8 mouse cellular contexts compared by ENCODE assay signal in genomic region chr1:173339543-173339942, GRCm38 (mm10). TPM values are rescaled to one million over a fixed set of nuclear protein-coding genes. Genes with fewer than 3 reads are reported as not detected.
DNase-seq lines count a peak whose midpoint lies in the region; ATAC-seq and TF ChIP-seq lines count a peak whose summit lies in the region.

No protein-coding gene starts in this region.

- ATAC-seq in kidney, embryonic 16.5 days (ENCODE audit: low FRiP score, low TSS enrichment), result no peak; the same call in 1 of the 2 replicates
- peak; percentile 48; the same call in 1 of the 2 replicates for ATAC-seq in hindbrain, embryonic 11.5 days (ENCODE audit: low FRiP score)

- WGBS in kidney, embryonic 16.5 days, result 7% methylated on average over 2 of the region's 2 CpGs
- 2% methylated on average over 2 of the region's 2 CpGs for WGBS in hindbrain, embryonic 11.5 days
- 18% methylated on average over 2 of the region's 2 CpGs for WGBS in midbrain, embryonic 10.5 days
- 7% methylated on average over 2 of the region's 2 CpGs for WGBS in small intestine, adult 2 months

- peak; percentile 8 for DNase-seq in kidney, adult 11 months
- DNase-seq in adrenal gland, adult 2 months, result peak; percentile 14
- peak; percentile 78 for DNase-seq in embryo, embryonic 11 days
- peak; percentile 89 for DNase-seq in hindbrain, embryonic 11.5 days (ENCODE audit: low spot score)
- peak; percentile 64 to 75 for DNase-seq in left cerebral cortex, postnatal 14 days (ENCODE audit: low spot score in 2 of 2)
- peak; percentile 73 for DNase-seq in midbrain, embryonic 10.5 days (ENCODE audit: low spot score)

- H3K4me2 ChIP-seq in kidney, embryonic 16.5 days (replicated peaks; ENCODE audit: low read depth, low read length), result no peak overlapping the region
- H3K4me2 ChIP-seq in hindbrain, embryonic 11.5 days (replicated peaks; ENCODE audit: low read depth, low read length), result no peak overlapping the region

- no peak overlapping the region for H3K9ac ChIP-seq in kidney, embryonic 16.5 days (replicated peaks; ENCODE audit: low read length)
- H3K9ac ChIP-seq in hindbrain, embryonic 11.5 days (ENCODE audit: low read depth, low read length), result no peak overlapping the region

- no peaks in the 10 kb centered on the region for H3K9me3 ChIP-seq in kidney, embryonic 16.5 days (ENCODE audit: low read length)
- no peaks in the 10 kb centered on the region for H3K9me3 ChIP-seq in hindbrain, embryonic 11.5 days (ENCODE audit: control insufficient read depth, low read length)
- H3K9me3 ChIP-seq in midbrain, embryonic 10.5 days (replicated peaks), result no peaks in the 10 kb centered on the region

- no peak for TF ChIP-seq POLR2A in small intestine, adult 2 months (IDR thresholded peaks at IDR 0.05; ENCODE audit: low read depth, low read length)

- H3K4me1 ChIP-seq in kidney, embryonic 16.5 days (ENCODE audit: insufficient read depth, low read length), result no peaks in the 10 kb centered on the region
- peaks cover 3% of the 10 kb centered on the region; the same call in 1 of the 2 replicates for H3K4me1 ChIP-seq in hindbrain, embryonic 11.5 days (replicated peaks; ENCODE audit: control insufficient read depth, insufficient read depth, low read length)
- H3K4me1 ChIP-seq in midbrain, embryonic 10.5 days, result peaks cover 25% of the 10 kb centered on the region
- H3K4me1 ChIP-seq in small intestine, adult 2 months (ENCODE audit: control insufficient read depth, insufficient read depth, insufficient read length, low read length), result no peaks in the 10 kb centered on the region

- no peaks in the 10 kb centered on the region for H3K27me3 ChIP-seq in kidney, embryonic 16.5 days (ENCODE audit: insufficient read depth, low read length)
- no peaks in the 10 kb centered on the region for H3K27me3 ChIP-seq in hindbrain, embryonic 11.5 days (ENCODE audit: control insufficient read depth, insufficient read depth, low read length)
- no peaks in the 10 kb centered on the region for H3K27me3 ChIP-seq in midbrain, embryonic 10.5 days (ENCODE audit: low read depth, poor library complexity, severe bottlenecking)
- no peaks in the 10 kb centered on the region for H3K27me3 ChIP-seq in small intestine, adult 2 months (ENCODE audit: control insufficient read depth, insufficient read depth, low read length)

- no peaks in the 10 kb centered on the region for H3K36me3 ChIP-seq in kidney, embryonic 16.5 days (ENCODE audit: insufficient read depth, low read length)
- H3K36me3 ChIP-seq in hindbrain, embryonic 11.5 days (ENCODE audit: control insufficient read depth, insufficient read depth, low read length), result no peaks in the 10 kb centered on the region
- H3K36me3 ChIP-seq in midbrain, embryonic 10.5 days, result peaks cover 10% of the 10 kb centered on the region; the same call in 1 of the 2 replicates
- H3K36me3 ChIP-seq in small intestine, adult 2 months (ENCODE audit: control insufficient read depth, insufficient read depth, low read length), result no peaks in the 10 kb centered on the region

- peak; percentile 70; the same call in 1 of the 2 replicates for TF ChIP-seq CTCF in small intestine, adult 2 months (IDR thresholded peaks at IDR 0.05; ENCODE audit: extremely low read depth, insufficient read length, insufficient replicate concordance, low read depth, low read length)

- H3K4me3 ChIP-seq in kidney, embryonic 16.5 days (ENCODE audit: low read length), result no peak overlapping the region
- H3K4me3 ChIP-seq in hindbrain, embryonic 11.5 days (ENCODE audit: low read depth, low read length), result no peak overlapping the region
- no peak overlapping the region for H3K4me3 ChIP-seq in midbrain, embryonic 10.5 days
- H3K4me3 ChIP-seq in small intestine, adult 2 months (ENCODE audit: low read depth, low read length), result no peak overlapping the region

- H3K27ac ChIP-seq in kidney, embryonic 16.5 days (ENCODE audit: low read length), result no peak overlapping the region
- no peak overlapping the region for H3K27ac ChIP-seq in hindbrain, embryonic 11.5 days (ENCODE audit: low read depth, low read length)
- no peak overlapping the region for H3K27ac ChIP-seq in midbrain, embryonic 10.5 days (replicated peaks)
- no peak overlapping the region for H3K27ac ChIP-seq in small intestine, adult 2 months (ENCODE audit: insufficient read depth, low read depth, low read length)

- intact Hi-C loops in left cerebral cortex, postnatal 14 days (cut with DNase I), result loop anchor here (5.0 kb wide), 1 partner anchor 38 kb away; no protein-coding TSS in a partner anchor

RNA-seq across cellular contexts. Expression of gene Ackr1, which starts 6.0 kb away (rescaled TPM):
- 0.45 and 0.75 TPM in 2 replicates for polyA plus RNA-seq in kidney, embryonic 16.5 days (2015; fragmentation: Nextera tagmentation; extraction: Ambion mirVana)
- 1 to 10 TPM; 1.1 to 2.0 TPM for total RNA-seq in adrenal gland, adult 2 months (2021)
- polyA plus RNA-seq in adrenal gland, adult 2 months (2012; rRNA removed), result 2.1 and 4.5 TPM in 2 replicates
- polyA plus RNA-seq in hindbrain, embryonic 11.5 days (2014; fragmentation: Nextera tagmentation; extraction: Ambion mirVana), result 5.6 and 6.4 TPM in 2 replicates
- total RNA-seq in left cerebral cortex, postnatal 14 days (2021), result 100 to 1,000 TPM; 116 to 127 TPM
- 1.6 and 2.4 TPM in 2 replicates for polyA plus RNA-seq in midbrain, embryonic 10.5 days (2016; fragmentation: Nextera tagmentation; extraction: Ambion mirVana)
- 7.9 and 11.1 TPM in 2 replicates for polyA plus RNA-seq in small intestine, adult 2 months (2012; rRNA removed)

RNA-seq across cellular contexts. Expression of gene Aim2, which starts 11.1 kb away (rescaled TPM):
- polyA plus RNA-seq in kidney, embryonic 16.5 days (2015; fragmentation: Nextera tagmentation; extraction: Ambion mirVana), result 2.3 and 3.5 TPM in 2 replicates
- total RNA-seq in adrenal gland, adult 2 months (2021), result under 1 TPM; 0.55 to 0.78 TPM
- 0.15 and 0.20 TPM in 2 replicates for polyA plus RNA-seq in adrenal gland, adult 2 months (2012; rRNA removed)
- polyA plus RNA-seq in hindbrain, embryonic 11.5 days (2014; fragmentation: Nextera tagmentation; extraction: Ambion mirVana), result 3.0 and 4.1 TPM in 2 replicates
- total RNA-seq in left cerebral cortex, postnatal 14 days (2021), result 1 to 10 TPM; 2.4 to 2.7 TPM
- 6.7 TPM in 2 replicates for polyA plus RNA-seq in midbrain, embryonic 10.5 days (2016; fragmentation: Nextera tagmentation; extraction: Ambion mirVana)
- 1.4 and 1.5 TPM in 2 replicates for polyA plus RNA-seq in small intestine, adult 2 months (2012; rRNA removed)

RNA-seq across cellular contexts. Expression of gene Cadm3, which starts 28.0 kb away (rescaled TPM):
- 1.1 and 1.4 TPM in 2 replicates for polyA plus RNA-seq in kidney, embryonic 16.5 days (2015; fragmentation: Nextera tagmentation; extraction: Ambion mirVana)
- 1 to 10 TPM; 3.9 to 6.1 TPM for total RNA-seq in adrenal gland, adult 2 months (2021)
- polyA plus RNA-seq in adrenal gland, adult 2 months (2012; rRNA removed), result 6.8 and 9.3 TPM in 2 replicates
- 29.8 and 30.7 TPM in 2 replicates for polyA plus RNA-seq in hindbrain, embryonic 11.5 days (2014; fragmentation: Nextera tagmentation; extraction: Ambion mirVana)
- 100 to 1,000 TPM; 482 to 514 TPM for total RNA-seq in left cerebral cortex, postnatal 14 days (2021)
- polyA plus RNA-seq in midbrain, embryonic 10.5 days (2016; fragmentation: Nextera tagmentation; extraction: Ambion mirVana), result 2.0 and 5.3 TPM in 2 replicates
- polyA plus RNA-seq in small intestine, adult 2 months (2012; rRNA removed), result 3.8 and 4.9 TPM in 2 replicates

Comparison
In these comparisons a context has a peak if more than half of its experiments do, and no peak if none do; other contexts are left out.
1. DNase-seq: peak in every context shown above with its lines; median percentile 89 in hindbrain, embryonic 11.5 days; 78 in embryo, embryonic 11 days; 73 in midbrain, embryonic 10.5 days; 70 in left cerebral cortex, postnatal 14 days; 14 in adrenal gland, adult 2 months; 8 in kidney, adult 11 months.